Mouse (Mus musculus): Measurements from ENCODE around the gene Astn2. TPM values are rescaled to one million over a fixed set of nuclear protein-coding genes. Genes with fewer than 3 reads are reported as not detected.

Gene Astn2
- polyA plus RNA-seq, 1 experiment from 2014 or later: 0.81 TPM

DNA sequence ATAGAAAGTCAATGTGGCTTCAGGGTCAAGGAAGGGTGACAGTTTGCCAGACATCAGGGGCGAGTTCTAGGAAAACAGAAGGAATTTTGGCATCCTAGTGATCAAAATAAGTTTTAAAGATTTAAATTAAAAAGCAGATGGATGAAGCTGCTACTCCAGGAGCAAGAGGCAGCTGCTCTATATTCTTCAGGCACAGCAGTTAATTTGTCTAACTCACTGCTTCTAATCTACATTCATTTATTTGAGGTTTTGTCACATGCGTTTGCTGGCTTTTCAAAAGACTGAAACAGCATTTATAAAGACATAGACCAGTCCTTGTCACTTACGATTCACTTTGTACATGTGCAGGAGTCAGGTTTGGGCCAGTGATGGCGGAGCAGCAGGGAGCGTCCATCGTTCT, 98.0 kb downstream of the Astn2 start:
- H3K9me3 ChIP-seq (replicated peaks): no peaks in the 10 kb centered on the region
- WGBS: 73% methylated on average over 6 of the region's 6 CpGs
- H3K36me3 ChIP-seq (ENCODE audit: poor library complexity, severe bottlenecking): no peaks in the 10 kb centered on the region
- H3K27ac ChIP-seq: no peak overlapping the region
- H3K4me3 ChIP-seq: no peak overlapping the region
- no peaks in the 10 kb centered on the region for H3K27me3 ChIP-seq
- ATAC-seq: no peak
- no peak overlapping the region for H3K4me2 ChIP-seq
- H3K9ac ChIP-seq: no peak overlapping the region
- peaks cover 19% of the 10 kb centered on the region for H3K4me1 ChIP-seq

DNA sequence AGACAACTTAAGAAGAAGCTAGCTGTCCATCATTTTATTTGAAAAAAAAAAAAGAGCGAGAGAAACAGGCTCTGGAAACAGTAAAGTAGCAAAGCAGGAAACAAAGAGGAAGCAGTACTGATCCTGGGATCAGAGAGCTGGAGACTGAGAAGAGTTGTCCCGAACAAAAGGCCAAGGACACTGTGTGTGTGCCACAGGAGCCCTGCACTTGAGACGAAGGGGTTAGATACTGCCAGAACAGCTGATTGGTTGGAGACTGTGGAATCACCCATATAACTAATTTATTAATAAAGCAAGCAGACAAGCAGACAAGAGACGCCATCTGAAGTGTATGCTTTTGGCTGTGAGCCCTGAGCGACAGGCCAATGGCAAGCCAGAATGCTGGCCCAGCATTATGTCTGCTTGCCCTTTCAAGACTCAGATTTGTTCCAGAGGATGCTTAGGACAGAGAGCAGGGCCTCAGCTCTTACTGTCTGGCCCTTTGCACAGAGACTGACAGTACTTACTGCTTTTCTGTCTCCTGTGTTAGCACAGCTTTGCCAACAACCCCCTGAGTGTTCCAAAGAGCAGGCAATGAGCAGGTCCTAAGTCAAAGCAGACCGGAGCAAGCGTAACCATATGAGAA, 101.6 kb downstream of the Astn2 start:
- Histone ChIP-seq H3K4me1 (peaks cover 19% of the 10 kb centered on the region), H3K9ac (no peak overlapping the region), H3K4me2 (no peak overlapping the region), H3K4me3 (no peak overlapping the region), H3K27ac (peak overlapping the region; percentile 44), H3K27me3 (no peaks in the 10 kb centered on the region), H3K9me3 (replicated peaks) (no peaks in the 10 kb centered on the region), H3K36me3 (ENCODE audit: poor library complexity, severe bottlenecking) (no peaks in the 10 kb centered on the region)
- 52% methylated on average over 7 of the region's 7 CpGs for WGBS
- peak; percentile 59 for ATAC-seq

- Histone ChIP-seq H3K9ac (no peak overlapping the region), H3K27me3 (no peaks in the 10 kb centered on the region), H3K36me3 (ENCODE audit: poor library complexity, severe bottlenecking) (no peaks in the 10 kb centered on the region), H3K9me3 (replicated peaks) (no peaks in the 10 kb centered on the region), H3K4me3 (no peak overlapping the region), H3K4me1 (no peaks in the 10 kb centered on the region), H3K27ac (no peak overlapping the region), H3K4me2 (no peak overlapping the region)
- ATAC-seq: no peak
These were observed 119.4 kb downstream of the Astn2 start for GRCm38 (mm10) chr4:66285034-66285433.

- no peak overlapping the region for H3K9ac ChIP-seq
- no peaks in the 10 kb centered on the region for H3K9me3 ChIP-seq (replicated peaks)
- no peaks in the 10 kb centered on the region for H3K4me1 ChIP-seq
- H3K4me2 ChIP-seq: no peak overlapping the region
- no peaks in the 10 kb centered on the region for H3K36me3 ChIP-seq (ENCODE audit: poor library complexity, severe bottlenecking)
- H3K27ac ChIP-seq: no peak overlapping the region
- WGBS: 78% methylated on average over 4 of the region's 4 CpGs
- H3K27me3 ChIP-seq: no peaks in the 10 kb centered on the region
- ATAC-seq: no peak
- H3K4me3 ChIP-seq: no peak overlapping the region
These were observed 128.3 kb downstream of the Astn2 start for GRCm38 (mm10) chr4:66276096-66276495.

DNA sequence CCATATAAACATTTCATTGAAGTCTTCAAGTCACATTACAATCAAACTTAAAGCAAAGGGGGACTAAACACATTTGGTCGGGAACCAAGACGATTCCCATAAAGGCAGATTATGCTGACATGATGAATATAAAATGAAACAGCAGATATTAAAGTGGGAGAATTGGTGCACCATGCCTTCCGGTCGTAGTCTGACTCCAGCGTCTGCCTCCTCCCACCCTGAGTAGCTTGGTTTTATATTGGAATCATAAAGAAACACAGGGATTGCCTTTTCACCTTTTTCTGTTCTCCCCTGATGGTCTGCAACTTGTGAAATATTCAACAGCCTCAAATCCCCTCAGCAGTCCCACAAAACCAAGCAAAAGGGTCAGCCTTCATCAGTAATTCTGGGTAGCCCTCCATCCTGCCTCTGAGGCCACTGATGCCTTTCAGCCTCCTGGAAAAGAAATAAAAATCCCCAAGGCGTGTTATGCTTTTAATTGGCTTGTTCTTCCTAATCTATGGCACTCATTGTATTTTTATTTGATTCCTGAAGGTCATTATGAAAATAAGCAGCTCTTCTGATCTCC, 132.8 kb downstream of the Astn2 start:
- H3K4me3 ChIP-seq: no peak overlapping the region
- no peak overlapping the region for H3K27ac ChIP-seq
- ATAC-seq: no peak
- 84% methylated on average over 6 of the region's 6 CpGs for WGBS
- no peak overlapping the region for H3K9ac ChIP-seq
- H3K4me1 ChIP-seq: no peaks in the 10 kb centered on the region
- H3K36me3 ChIP-seq (ENCODE audit: poor library complexity, severe bottlenecking): no peaks in the 10 kb centered on the region
- no peaks in the 10 kb centered on the region for H3K27me3 ChIP-seq
- H3K4me2 ChIP-seq: no peak overlapping the region
- no peaks in the 10 kb centered on the region for H3K9me3 ChIP-seq (replicated peaks)

- H3K9ac ChIP-seq: no peak overlapping the region
- no peak overlapping the region for H3K4me2 ChIP-seq
- no peak overlapping the region for H3K27ac ChIP-seq
- H3K27me3 ChIP-seq: no peaks in the 10 kb centered on the region
- no peaks in the 10 kb centered on the region for H3K9me3 ChIP-seq (replicated peaks)
- no peak overlapping the region for H3K4me3 ChIP-seq
- no peak for ATAC-seq
- H3K4me1 ChIP-seq: no peaks in the 10 kb centered on the region
- no peaks in the 10 kb centered on the region for H3K36me3 ChIP-seq (ENCODE audit: poor library complexity, severe bottlenecking)
- WGBS: 94% methylated on average over 4 of the region's 4 CpGs
These were observed 140.4 kb downstream of the Astn2 start for GRCm38 (mm10) chr4:66264031-66264430.

DNA sequence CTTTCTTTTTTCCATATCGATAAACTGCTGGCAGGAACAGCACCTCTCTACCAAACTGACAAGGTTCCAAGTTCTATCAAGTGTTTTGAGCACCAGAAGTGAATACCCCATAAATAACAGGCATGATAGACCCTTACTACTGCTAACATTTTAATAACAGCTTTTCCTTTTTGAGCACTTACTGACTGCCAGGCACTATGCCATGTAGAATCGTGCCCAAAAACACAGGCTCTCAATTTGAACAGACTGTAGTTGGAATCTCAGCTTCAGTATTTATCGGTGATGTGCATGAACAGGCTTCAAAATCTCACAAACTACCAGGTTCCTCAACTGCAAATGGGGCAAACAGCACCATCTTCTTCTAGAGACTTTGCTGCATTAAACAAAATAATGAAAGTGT, 143.1 kb downstream of the Astn2 start:
- Histone ChIP-seq H3K4me2 (no peak overlapping the region), H3K4me1 (no peaks in the 10 kb centered on the region), H3K9me3 (replicated peaks) (no peaks in the 10 kb centered on the region), H3K9ac (no peak overlapping the region), H3K36me3 (ENCODE audit: poor library complexity, severe bottlenecking) (no peaks in the 10 kb centered on the region), H3K27me3 (no peaks in the 10 kb centered on the region), H3K4me3 (no peak overlapping the region), H3K27ac (no peak overlapping the region)
- ATAC-seq: peak; percentile 13; the same call in 1 of the 2 replicates
- 83% methylated on average over 3 of the region's 3 CpGs for WGBS

DNA sequence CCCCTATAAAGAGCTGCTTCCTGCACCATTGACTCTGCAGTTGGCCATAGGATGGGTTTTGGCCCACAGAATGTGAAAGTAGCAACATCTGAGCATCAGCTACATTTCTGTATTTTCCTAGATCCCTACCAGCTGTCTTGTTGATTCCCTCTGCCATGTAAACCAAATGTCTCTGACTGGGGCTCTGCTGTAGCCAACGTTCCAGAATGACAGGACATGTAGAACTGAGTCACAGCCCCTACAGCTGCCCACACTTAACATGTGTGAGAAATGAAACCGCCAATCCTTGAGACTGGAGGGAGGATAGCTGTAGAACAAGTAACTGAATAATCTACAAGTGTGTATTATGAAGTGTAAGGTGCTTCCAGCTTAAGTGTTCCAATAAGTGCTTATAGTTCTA, 145.5 kb downstream of the Astn2 start:
- Histone ChIP-seq H3K27me3 (no peaks in the 10 kb centered on the region), H3K36me3 (ENCODE audit: poor library complexity, severe bottlenecking) (no peaks in the 10 kb centered on the region), H3K9me3 (replicated peaks) (no peaks in the 10 kb centered on the region), H3K4me3 (no peak overlapping the region), H3K27ac (no peak overlapping the region), H3K4me2 (no peak overlapping the region), H3K9ac (no peak overlapping the region), H3K4me1 (no peaks in the 10 kb centered on the region)
- ATAC-seq: no peak
- 86% methylated on average over 2 of the region's 2 CpGs for WGBS

DNA sequence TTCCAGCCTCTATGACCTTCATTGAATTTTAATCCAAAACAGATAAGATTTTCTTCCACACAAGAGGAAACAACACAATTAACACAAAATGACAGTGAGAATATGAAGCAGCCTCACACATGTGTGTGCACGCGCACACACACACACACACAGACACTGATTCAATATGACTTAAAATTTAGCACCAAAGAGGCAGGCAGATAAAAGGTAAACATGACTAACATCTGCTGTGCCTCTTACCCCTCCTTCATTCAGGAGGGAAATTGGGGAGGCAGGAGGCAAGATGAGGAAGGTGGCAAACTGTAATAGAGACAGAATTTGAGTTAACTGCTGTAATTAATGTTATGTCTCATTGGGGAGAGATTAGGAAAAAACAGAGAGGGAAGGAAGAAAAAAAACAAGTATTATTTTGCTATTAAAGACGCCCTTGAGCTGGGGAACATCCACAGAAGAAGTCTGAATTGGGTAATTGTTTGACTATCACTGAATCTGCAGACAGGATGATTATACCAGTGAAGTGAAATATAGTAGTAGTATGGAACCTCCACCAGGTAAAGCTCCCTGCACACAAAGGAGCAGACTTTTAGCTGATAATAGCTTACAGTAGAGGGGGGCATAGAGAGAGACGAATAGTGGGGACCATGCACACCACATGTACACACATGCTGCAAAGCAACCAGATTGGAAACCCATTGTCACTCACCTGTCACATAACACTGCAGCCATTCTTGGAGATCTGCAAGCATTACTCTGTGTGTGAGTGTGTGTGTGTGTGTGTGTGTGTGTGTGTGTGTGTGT, 149.5 kb downstream of the Astn2 start:
- H3K36me3 ChIP-seq (ENCODE audit: poor library complexity, severe bottlenecking): no peaks in the 10 kb centered on the region
- no peak for ATAC-seq
- H3K9ac ChIP-seq: no peak overlapping the region
- H3K4me1 ChIP-seq: no peaks in the 10 kb centered on the region
- 85% methylated on average over 4 of the region's 4 CpGs for WGBS
- no peak overlapping the region; the same call in 1 of the 2 replicates for H3K27ac ChIP-seq
- no peak overlapping the region for H3K4me3 ChIP-seq
- no peaks in the 10 kb centered on the region for H3K27me3 ChIP-seq
- no peaks in the 10 kb centered on the region for H3K9me3 ChIP-seq (replicated peaks)
- no peak overlapping the region for H3K4me2 ChIP-seq

DNA sequence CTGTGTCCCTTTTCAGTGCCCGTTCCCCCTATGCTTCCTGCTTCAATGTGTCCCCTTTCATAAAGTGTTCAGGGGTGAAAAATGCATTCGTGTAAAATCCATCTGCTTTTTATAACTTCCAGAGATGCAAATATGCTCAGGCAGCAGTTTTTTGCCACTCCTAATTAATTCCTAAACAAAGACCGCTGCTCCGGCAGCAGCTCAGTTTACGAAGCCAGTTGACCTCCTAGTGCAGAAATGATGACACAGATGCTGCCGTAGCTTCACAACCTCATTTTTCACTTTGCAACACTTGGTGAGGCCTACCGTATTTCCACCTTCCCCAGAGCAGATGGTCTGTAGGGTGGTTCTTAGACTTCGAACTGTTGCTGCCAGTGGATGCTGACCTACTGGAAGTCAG, 155.9 kb downstream of the Astn2 start:
- 44% methylated on average over 8 of the region's 8 CpGs for WGBS
- ATAC-seq: no peak

DNA sequence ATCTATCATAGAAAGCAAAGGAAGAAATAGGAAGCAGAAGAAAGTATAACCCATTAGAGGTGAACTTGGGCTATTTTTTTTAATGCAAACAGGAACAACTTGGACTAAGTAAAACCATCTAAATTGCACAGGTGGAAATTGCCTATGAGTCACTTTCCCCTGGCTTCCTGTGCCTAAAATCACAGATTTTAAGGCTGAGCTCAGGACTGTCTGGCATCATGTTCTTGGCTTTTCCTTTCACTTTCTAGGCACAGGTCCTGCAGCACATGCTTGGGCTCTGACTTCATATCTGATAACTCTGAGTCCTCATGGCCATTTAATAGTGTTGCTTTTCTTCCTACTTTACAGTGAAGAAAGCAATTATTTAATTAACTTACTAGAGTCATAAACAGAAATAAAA, 161.7 kb downstream of the Astn2 start:
- Histone ChIP-seq H3K9me3 (replicated peaks) (no peaks in the 10 kb centered on the region), H3K4me3 (no peak overlapping the region), H3K36me3 (ENCODE audit: poor library complexity, severe bottlenecking) (no peaks in the 10 kb centered on the region), H3K27me3 (no peaks in the 10 kb centered on the region), H3K9ac (no peak overlapping the region), H3K4me1 (0 out of 2 replicates have a peak, but pooled peaks cover 3% of the 10 kb centered on the region), H3K27ac (no peak overlapping the region), H3K4me2 (no peak overlapping the region)
- no peak for ATAC-seq

More for the DNA sequence above, 155.9 kb downstream of the Astn2 start:
- no peak overlapping the region for H3K4me3 ChIP-seq
- H3K36me3 ChIP-seq (ENCODE audit: poor library complexity, severe bottlenecking): no peaks in the 10 kb centered on the region
- H3K9ac ChIP-seq: no peak overlapping the region
- no peak overlapping the region for H3K27ac ChIP-seq
- H3K4me2 ChIP-seq: no peak overlapping the region
- no peaks in the 10 kb centered on the region for H3K27me3 ChIP-seq
- no peaks in the 10 kb centered on the region for H3K9me3 ChIP-seq (replicated peaks)
- peaks cover 7% of the 10 kb centered on the region for H3K4me1 ChIP-seq

DNA sequence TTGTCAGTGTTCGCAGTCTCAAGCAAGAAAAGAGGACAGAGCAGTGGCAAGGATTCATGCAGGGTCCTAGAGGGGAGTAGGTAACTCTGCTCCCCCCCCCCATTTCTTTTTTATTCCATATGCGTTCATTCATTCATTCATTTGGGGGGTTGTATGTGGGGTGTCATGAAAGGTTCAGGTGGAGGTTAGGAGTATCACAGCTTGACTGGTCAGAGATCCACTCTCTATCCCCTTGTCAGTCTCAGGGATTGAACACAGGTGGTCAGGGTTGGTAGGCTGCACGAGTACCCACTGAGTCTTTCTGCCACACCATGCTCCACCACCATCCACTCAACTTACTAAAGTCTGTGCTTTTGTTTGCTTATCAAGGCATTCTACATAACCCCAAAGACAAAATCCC, 171.6 kb downstream of the Astn2 start:
- H3K9me3 ChIP-seq (replicated peaks): no peaks in the 10 kb centered on the region
- H3K36me3 ChIP-seq (ENCODE audit: poor library complexity, severe bottlenecking): no peaks in the 10 kb centered on the region
- no peak overlapping the region for H3K4me3 ChIP-seq
- no peak overlapping the region for H3K4me2 ChIP-seq
- no peaks in the 10 kb centered on the region for H3K27me3 ChIP-seq
- no peak for ATAC-seq
- 89% methylated on average over 3 of the region's 3 CpGs for WGBS
- no peak overlapping the region for H3K9ac ChIP-seq
- no peaks in the 10 kb centered on the region for H3K4me1 ChIP-seq
- H3K27ac ChIP-seq: no peak overlapping the region

All from forebrain, embryonic 13.5 days (tissue).